Mouse (Mus musculus): ENCODE measurements at regions not wholly inside any gene's neighbourhood (a gene's known extent, or its start where the extent isn't known, plus 50 kb on each side); places are given as distances from the start of the nearest gene placed in this dataset.

- no peak for TF ChIP-seq TBP (IDR thresholded peaks at IDR 0.05; ENCODE audit: low read depth, low read length)
- no peak for TF ChIP-seq MXI1 (IDR thresholded peaks at IDR 0.05; ENCODE audit: low read depth, low read length)
- TF ChIP-seq ZMIZ1 (IDR thresholded peaks at IDR 0.05; ENCODE audit: low read depth, low read length): no peak
- TF ChIP-seq BHLHE40 (IDR thresholded peaks at IDR 0.05; ENCODE audit: borderline replicate concordance, low read depth, low read length): no peak
Measured at GRCm38 (mm10) chr2:75539726-75540125, 119.3 kb upstream of the Hnrnpa3 start (continued).

- peaks cover 11 to 22% of the 10 kb centered on the region in 2 experiments for H3K27me3 ChIP-seq (ENCODE audit: control insufficient read depth in 1 of 2, insufficient read depth in 2 of 2, low read length in 2 of 2)
- no peak overlapping the region for H3K4me3 ChIP-seq (ENCODE audit: control insufficient read depth in 1 of 2, insufficient read depth in 1 of 2, low read depth in 2 of 2, low read length in 2 of 2)
- H3K27ac ChIP-seq (ENCODE audit: control insufficient read depth, low read depth, low read length): no peak overlapping the region
- no peaks in the 10 kb centered on the region for H3K36me3 ChIP-seq (ENCODE audit: control insufficient read depth in 1 of 2, insufficient read depth in 2 of 2, low read length in 2 of 2)
- no peaks in the 10 kb centered on the region for H3K9me3 ChIP-seq (replicated peaks; ENCODE audit: insufficient read depth, low read length)
- no peak for DNase-seq (ENCODE audit: low read depth, low spot score)
- H3K4me1 ChIP-seq (ENCODE audit: control insufficient read depth in 1 of 2, insufficient read depth in 2 of 2, low read length in 2 of 2): no peaks in the 10 kb centered on the region
- no peak overlapping the region for H3K9ac ChIP-seq (ENCODE audit: control insufficient read depth, low read depth, low read length, poor library complexity, severe bottlenecking)
- no peak for TF ChIP-seq CHD2 (IDR thresholded peaks at IDR 0.05; ENCODE audit: low read length)
- TF ChIP-seq MXI1 (IDR thresholded peaks at IDR 0.05; ENCODE audit: low read depth, low read length): no peak
- TF ChIP-seq HCFC1 (IDR thresholded peaks at IDR 0.05; ENCODE audit: low read depth, low read length): no peak
- TF ChIP-seq SMC3 (IDR thresholded peaks at IDR 0.05; ENCODE audit: low read depth, low read length): no peak
- no peak for TF ChIP-seq ETS1 (IDR thresholded peaks at IDR 0.05; ENCODE audit: low read depth, low read length)
- TF ChIP-seq POLR2A (IDR thresholded peaks at IDR 0.05; ENCODE audit: control insufficient read depth in 1 of 2, insufficient read depth in 1 of 2, low read depth in 1 of 2, low read length in 2 of 2, poor library complexity in 1 of 2): no peak
- TF ChIP-seq BHLHE40 (IDR thresholded peaks at IDR 0.05; ENCODE audit: borderline replicate concordance, low read depth, low read length): no peak
- TF ChIP-seq MYB (IDR thresholded peaks at IDR 0.05; ENCODE audit: low read depth, low read length): no peak
- no peak for TF ChIP-seq EP300 (IDR thresholded peaks at IDR 0.05; ENCODE audit: low read depth in 1 of 2, low read length in 2 of 2)
- no peak for TF ChIP-seq ZNF384 (IDR thresholded peaks at IDR 0.05; ENCODE audit: low read depth, low read length)
- TF ChIP-seq MYC (IDR thresholded peaks at IDR 0.05; ENCODE audit: low read depth, low read length): no peak
- TF ChIP-seq GABPA (IDR thresholded peaks at IDR 0.05; ENCODE audit: low read depth, low read length): no peak
- TF ChIP-seq USF2 (IDR thresholded peaks at IDR 0.05; ENCODE audit: borderline replicate concordance in 1 of 2, insufficient read depth in 1 of 2, low read depth in 1 of 2, low read length in 2 of 2): no peak
- no peak for TF ChIP-seq TBP (IDR thresholded peaks at IDR 0.05; ENCODE audit: low read depth, low read length)
- H3K79me2 ChIP-seq (ENCODE audit: control insufficient read depth, insufficient read depth, low read length, poor library complexity): no peaks in the 10 kb centered on the region
Measured at GRCm38 (mm10) chr2:75542331-75542730, 116.7 kb upstream of the Hnrnpa3 start.

- H3K27me3 ChIP-seq (ENCODE audit: control insufficient read depth in 1 of 2, insufficient read depth in 2 of 2, low read length in 2 of 2): peaks cover 11 to 22% of the 10 kb centered on the region in 2 experiments
- no peaks in the 10 kb centered on the region for H3K9me3 ChIP-seq (replicated peaks; ENCODE audit: insufficient read depth, low read length)
- no peak overlapping the region for H3K4me3 ChIP-seq (ENCODE audit: control insufficient read depth in 1 of 2, insufficient read depth in 1 of 2, low read depth in 2 of 2, low read length in 2 of 2)
- H3K36me3 ChIP-seq (ENCODE audit: control insufficient read depth in 1 of 2, insufficient read depth in 2 of 2, low read length in 2 of 2): no peaks in the 10 kb centered on the region
- DNase-seq (ENCODE audit: low read depth, low spot score): no peak
- H3K79me2 ChIP-seq (ENCODE audit: control insufficient read depth, insufficient read depth, low read length, poor library complexity): no peaks in the 10 kb centered on the region
- no peak overlapping the region for H3K27ac ChIP-seq (ENCODE audit: control insufficient read depth, low read depth, low read length)
- TF ChIP-seq EP300 (IDR thresholded peaks at IDR 0.05; ENCODE audit: low read depth in 1 of 2, low read length in 2 of 2) (no peak), E2F4 (IDR thresholded peaks at IDR 0.05; ENCODE audit: borderline replicate concordance, low read depth, low read length) (no peak), ZKSCAN1 (IDR thresholded peaks at IDR 0.05; ENCODE audit: low read depth, low read length) (no peak)
- H3K9ac ChIP-seq (ENCODE audit: control insufficient read depth, low read depth, low read length, poor library complexity, severe bottlenecking): no peak overlapping the region
- no peaks in the 10 kb centered on the region for H3K4me1 ChIP-seq (ENCODE audit: control insufficient read depth in 1 of 2, insufficient read depth in 2 of 2, low read length in 2 of 2)
Measured at GRCm38 (mm10) chr2:75542781-75543180, 116.3 kb upstream of the Hnrnpa3 start.

All from MEL (cell line).